Mouse (Mus musculus) testis, postnatal 14 days (tissue): ENCODE measurements around the gene Cbx3.

Experiments
- DNase-seq: peaks from one replicate; pipeline ENCODE4 v3.0.0; 2021; ENCODE audit warnings: low spot score

Cbx3 gene

GRCm38 (mm10) chr6:51470311-51471178, at the start of gene Cbx3:
Gene Cbx3, plus strand, starts transcription at chr6:51470360.
- peak; percentile 91 for DNase-seq

DNA sequence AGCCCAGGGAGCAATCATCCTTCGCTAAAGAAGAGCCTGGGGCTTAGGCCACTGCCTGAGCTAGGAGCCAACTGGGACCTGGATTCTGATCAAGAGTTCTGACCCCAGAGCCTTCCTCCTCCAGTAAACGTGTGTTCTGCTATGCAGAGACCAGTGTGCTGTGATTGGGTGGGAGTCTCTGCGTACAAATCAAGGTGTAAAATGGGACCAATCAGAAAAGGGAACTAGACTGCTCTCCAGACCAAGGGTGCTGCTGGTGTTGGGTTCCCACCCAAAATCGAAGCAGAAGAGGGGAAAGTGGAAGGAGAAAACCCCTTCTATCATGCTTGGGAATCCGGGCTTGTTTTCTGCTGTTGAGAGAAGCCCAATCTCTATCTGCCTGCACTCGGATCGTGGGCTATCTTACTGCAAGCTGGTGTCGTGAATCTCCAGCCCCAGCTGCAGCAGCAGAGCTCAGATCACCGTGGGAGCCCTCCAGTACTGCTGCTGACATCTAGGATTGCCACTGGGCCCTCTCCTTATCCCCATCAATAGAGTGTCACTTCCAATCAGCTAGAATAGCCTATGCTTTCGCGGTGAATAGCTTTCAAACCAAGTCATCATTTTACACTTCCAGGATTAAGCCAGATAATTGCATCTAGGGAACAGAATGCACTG, 46.6 kb upstream of the Cbx3 start:
- DNase-seq = no peak

DNA sequence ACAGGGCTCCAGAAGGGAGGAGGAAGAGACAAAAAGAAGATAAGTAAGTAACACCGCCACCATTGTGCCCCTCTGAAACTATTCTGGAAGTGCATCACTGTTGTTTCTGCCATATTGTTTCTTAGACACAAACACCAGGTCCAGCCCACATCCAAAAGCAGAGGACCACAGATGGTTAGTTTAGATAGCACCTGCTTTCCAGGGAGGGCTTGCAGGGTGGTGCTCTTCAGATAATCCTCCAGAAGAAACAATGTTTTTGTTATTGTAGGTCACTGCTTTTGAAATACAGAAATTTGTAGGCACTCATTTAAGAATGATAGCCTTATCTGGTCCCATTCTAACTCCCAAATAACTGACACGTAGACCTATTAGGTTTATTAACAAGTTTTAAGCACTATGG, 45.6 kb upstream of the Cbx3 start:
- no peak for DNase-seq

- peak; percentile 73 for DNase-seq
Measured at GRCm38 (mm10) chr6:51432535-51433397, 37.4 kb upstream of the Cbx3 start, which contains the start of gene Nfe2l3. Gene Nfe2l3, plus strand, starts transcription at chr6:51432670.

GRCm38 (mm10) chr6:51434270-51434669, 35.9 kb upstream of the Cbx3 start:
- no peak for DNase-seq

- DNase-seq = no peak
Measured at GRCm38 (mm10) chr6:51437665-51438064, 32.5 kb upstream of the Cbx3 start.

GRCm38 (mm10) chr6:51438826-51439330, 31.3 kb upstream of the Cbx3 start:
- DNase-seq = no peak

GRCm38 (mm10) chr6:51442191-51442835, 27.8 kb upstream of the Cbx3 start:
- DNase-seq = no peak

DNA sequence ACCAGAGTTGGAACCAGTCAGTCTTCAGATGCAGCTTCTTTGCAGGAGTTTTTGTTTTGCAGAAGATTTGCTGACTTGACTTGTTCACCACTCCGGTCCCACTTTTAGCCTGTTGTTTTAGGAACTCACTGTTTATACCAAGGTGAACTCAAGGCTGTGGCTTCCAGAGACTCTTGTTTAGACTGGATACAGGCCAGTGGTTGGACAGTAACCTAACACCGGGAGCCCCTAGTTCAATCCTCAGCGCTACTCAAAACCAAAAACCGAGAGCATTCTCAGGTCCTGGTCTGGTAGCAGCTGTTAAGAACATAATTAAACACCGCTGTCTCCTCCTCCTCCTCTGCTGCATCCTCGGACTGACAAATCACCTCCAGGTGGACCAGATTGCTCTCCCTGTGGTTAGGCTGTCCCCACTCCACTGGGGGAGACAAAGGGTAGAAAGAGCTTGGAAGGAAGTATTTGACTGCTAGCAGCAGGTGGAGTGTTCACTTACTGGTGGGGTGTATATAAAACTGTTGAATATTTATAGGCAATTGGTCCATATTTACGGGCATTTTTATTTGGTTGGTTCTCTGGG, 17.1 kb upstream of the Cbx3 start:
- no peak for DNase-seq

- DNase-seq = no peak
Measured at GRCm38 (mm10) chr6:51454949-51455348, 15.2 kb upstream of the Cbx3 start.

- DNase-seq = no peak
Measured at GRCm38 (mm10) chr6:51456198-51456597, 14.0 kb upstream of the Cbx3 start.

- DNase-seq = no peak
Measured at GRCm38 (mm10) chr6:51457283-51457682, 12.9 kb upstream of the Cbx3 start.

- no peak for DNase-seq
Measured at GRCm38 (mm10) chr6:51457770-51458387, 12.3 kb upstream of the Cbx3 start.

- no peak for DNase-seq
Measured at GRCm38 (mm10) chr6:51458925-51459312, 11.2 kb upstream of the Cbx3 start.

DNA sequence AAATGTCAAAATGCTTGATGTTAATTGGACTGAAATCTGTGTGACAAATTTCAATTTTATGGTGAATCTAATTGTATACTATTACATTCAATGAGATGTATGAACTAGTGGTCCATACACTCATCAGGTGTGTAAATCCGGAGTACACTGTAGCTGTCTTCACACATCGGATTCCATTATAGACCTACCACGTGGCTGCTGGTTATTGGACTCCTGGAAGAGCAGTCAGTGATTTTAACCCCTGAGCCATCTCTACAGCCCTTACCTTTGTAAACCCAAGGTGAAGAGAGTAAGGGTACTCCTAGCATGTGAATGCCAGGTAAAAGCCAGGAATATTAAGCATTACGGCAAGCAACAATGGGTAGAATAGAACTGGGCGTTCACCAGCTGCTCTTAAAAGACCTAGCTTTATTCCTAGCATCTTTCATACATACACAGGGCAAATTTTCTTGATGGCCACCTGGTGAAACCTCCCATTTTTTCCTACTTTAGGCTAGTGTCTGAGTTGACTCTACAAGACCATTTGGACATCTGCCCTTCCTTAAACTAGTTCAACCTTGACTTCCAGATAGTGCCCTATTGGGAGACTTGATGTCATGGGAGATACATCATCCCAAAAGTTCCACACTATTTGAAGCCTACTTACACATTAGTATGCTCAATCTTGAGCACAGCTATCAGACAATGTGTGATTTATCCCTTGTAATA, 10.7 kb upstream of the Cbx3 start:
- no peak for DNase-seq

- no peak for DNase-seq
Measured at GRCm38 (mm10) chr6:51460021-51460360, 10.2 kb upstream of the Cbx3 start.

GRCm38 (mm10) chr6:51460363-51460762, 9.8 kb upstream of the Cbx3 start:
- no peak for DNase-seq

DNA sequence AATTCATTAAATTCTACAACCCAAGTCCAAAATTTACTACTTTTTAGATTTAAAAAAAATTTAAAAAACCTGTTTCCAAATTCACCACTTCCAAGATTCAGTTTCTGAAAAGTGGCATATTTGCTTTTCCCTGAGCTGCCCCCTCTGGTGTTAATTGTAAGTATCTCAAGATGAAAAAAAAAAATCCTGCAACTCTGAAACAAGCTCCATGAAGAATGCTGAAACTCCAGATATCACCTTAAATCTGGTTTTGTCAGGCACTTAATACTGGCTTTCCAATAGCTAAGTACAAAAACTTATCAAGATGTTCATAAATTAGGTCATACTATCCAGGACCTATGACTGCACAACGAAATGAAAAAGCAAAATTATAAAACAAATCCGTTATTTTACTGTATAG, 2.5 kb upstream of the Cbx3 start:
- no peak for DNase-seq

DNA sequence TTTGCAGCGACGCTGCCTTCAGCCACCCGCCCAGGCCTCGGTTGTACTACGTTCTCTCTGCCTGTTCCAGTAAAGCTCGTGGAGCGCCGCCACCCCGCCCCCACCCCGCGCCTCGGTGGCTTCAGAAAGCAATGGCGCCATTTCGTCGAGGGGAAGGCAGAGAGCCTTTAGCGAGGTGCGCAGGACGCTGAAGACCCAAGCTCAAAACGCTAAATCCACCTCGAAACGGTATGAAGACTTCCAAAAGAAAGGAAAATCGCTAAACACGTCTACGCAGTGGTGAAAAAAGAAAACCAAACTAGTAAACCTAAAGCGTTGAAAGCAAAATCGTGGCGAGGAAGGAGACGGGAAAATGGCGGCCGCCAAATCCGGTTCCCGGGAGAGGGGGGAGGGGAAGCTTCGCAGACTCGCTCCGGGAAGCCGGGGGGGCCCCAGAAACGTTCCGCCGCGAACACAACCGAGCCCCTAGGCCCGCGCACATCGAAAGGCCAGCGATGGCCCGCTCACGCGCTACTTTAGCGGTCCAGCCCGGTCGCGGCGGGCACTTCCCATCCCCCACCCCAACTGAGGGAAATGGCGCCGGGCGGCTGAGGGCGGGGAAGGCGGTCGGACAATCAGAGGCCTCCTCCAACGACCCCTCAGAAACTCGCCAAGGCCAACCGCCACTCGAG, 1.1 kb upstream of the Cbx3 start:
- peak; percentile 83 for DNase-seq
